Mouse (Mus musculus) liver, adult 2 months (tissue): ENCODE data around the gene Pigo. TPM values are rescaled to one million over a fixed set of nuclear protein-coding genes. Genes with fewer than 3 reads are reported as not detected.
A peak's percentile ranks its signal among the peaks of the same experiment; 100 is the strongest.
"Not testable (repeated sequence)": the region's sequence is repeated elsewhere in the genome, so short reads cannot be mapped to it uniquely, and the experiment has no call there.

Source experiments
- DNase-seq: peaks from one replicate; pipeline ENCODE4 v3.0.0-alpha.2; 2011; ENCODE audit warnings: low read depth, low spot score; ENCODE audit errors: extremely low read depth
- H3K27ac ChIP-seq: fragments of 200-500 bp; replicated peaks from 2 replicates; pipeline ENCODE4 v1.5.1; 2012; ENCODE audit warnings: low read depth, mild to moderate bottlenecking, control low read depth, inconsistent platforms, low read length; ENCODE audit not compliant: insufficient read depth
- H3K27me3 ChIP-seq: fragments of 200-500 bp; 2 replicates; pipeline ENCODE4 v1.6.1; 2012; ENCODE audit warnings: mild to moderate bottlenecking, moderate library complexity, low read length, inconsistent platforms; ENCODE audit not compliant: control insufficient read depth, insufficient read depth
- H3K36me3 ChIP-seq: fragments of 200-500 bp; 2 replicates; pipeline ENCODE4 v1.6.1; 2012; ENCODE audit warnings: low read length, inconsistent platforms; ENCODE audit not compliant: control insufficient read depth, insufficient read depth
- H3K4me1 ChIP-seq: fragments of 200-500 bp; 2 replicates; pipeline ENCODE4 v1.6.1; 2011; ENCODE audit warnings: low read length; ENCODE audit not compliant: control insufficient read depth, insufficient read depth
- H3K4me3 ChIP-seq: fragments of 200-500 bp; 2 replicates; pipeline ENCODE4 v1.5.1; 2011; ENCODE audit warnings: low read depth, mild to moderate bottlenecking, control low read depth, low read length, moderate library complexity; ENCODE audit not compliant: insufficient read depth
- H3K79me2 ChIP-seq: fragments of 200-500 bp; 2 replicates; pipeline ENCODE4 v1.6.1; 2012; ENCODE audit warnings: inconsistent platforms, mild to moderate bottlenecking, low read length, moderate library complexity; ENCODE audit not compliant: control insufficient read depth, insufficient read depth
- H3K9ac ChIP-seq: fragments of 200-500 bp; 2 replicates; pipeline ENCODE4 v1.6.1; 2012; ENCODE audit warnings: low read depth, mild to moderate bottlenecking, control low read depth, inconsistent platforms, low read length
- CTCF ChIP-seq: fragments of 200-500 bp; IDR thresholded peaks from 2 replicates; pipeline ENCODE4 v1.5.1; 2011; ENCODE audit warnings: low read depth, low read length, control low read depth
- POLR2A ChIP-seq: fragments of 200-500 bp; IDR thresholded peaks from 2 replicates; pipeline ENCODE4 v1.6.1; 2011; ENCODE audit warnings: low read length, control low read depth; ENCODE audit not compliant: insufficient read depth; ENCODE audit errors: extremely low read depth
- WGBS: fragments of 180-500 bp; shearing (Covaris S2); methylation state at CpG from one replicate; pipeline ENCODE4 v1.1.7; 2018; 5-methylcytosine and 5-hydroxymethylcytosine counted together
- polyA plus RNA-seq: library from polyadenylated mRNA; depleted of rRNA; stranded (reverse); fragments of >200 nt; gene quantifications from 2 replicates; pipeline ENCODE4 v1.2.3, GENCODE M21; 2012
- total RNA-seq: library from RNA; depleted of rRNA; stranded (reverse); fragments of >200 nt; gene quantifications from 2 replicates; pipeline ENCODE4 v1.2.3, GENCODE M21; 2014

Gene Pigo
- total and polyA plus RNA-seq, 2 experiments: 6.9 to 14.0 TPM

GRCm38 (mm10) chr4:43005765-43006164 lies 19.9 kb downstream of the Pigo start:
- H3K36me3 ChIP-seq: no peaks in the 10 kb centered on the region
- 46% methylated on average over 2 of the region's 2 CpGs for WGBS
- no peak overlapping the region for H3K4me3 ChIP-seq
- H3K27me3 ChIP-seq: no peaks in the 10 kb centered on the region
- no peaks in the 10 kb centered on the region for H3K79me2 ChIP-seq
- no peak overlapping the region for H3K27ac ChIP-seq
- H3K4me1 ChIP-seq: peaks cover 3% of the 10 kb centered on the region; the same call in 1 of the 2 replicates
- DNase-seq: peak; percentile 81
- TF ChIP-seq POLR2A: no peak
- TF ChIP-seq CTCF: no peak
- H3K9ac ChIP-seq: no peak overlapping the region

DNA sequence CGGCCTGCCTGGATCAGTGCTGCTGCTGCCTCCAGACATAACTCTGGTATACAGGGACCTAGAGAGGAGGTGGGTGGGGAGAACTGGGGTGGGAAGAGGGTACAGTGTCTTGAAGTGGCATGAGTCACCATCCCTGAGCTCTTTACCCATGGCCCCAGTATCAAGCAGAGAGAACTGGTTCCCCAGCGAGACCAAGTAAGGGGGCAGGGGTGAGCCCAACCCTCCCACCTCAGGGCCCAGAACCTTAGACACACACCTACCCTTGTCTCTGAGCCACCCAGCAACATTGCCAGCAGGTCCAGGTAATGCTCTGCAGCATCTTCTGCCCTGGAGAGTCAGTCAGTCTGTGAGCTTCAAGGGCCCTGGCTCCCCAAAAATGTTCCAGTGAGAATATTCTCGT lies 20.7 kb downstream of the Pigo start:
- Histone ChIP-seq H3K36me3 (no peaks in the 10 kb centered on the region), H3K4me3 (no peak overlapping the region), H3K9ac (no peak overlapping the region), H3K4me1 (peaks cover 3% of the 10 kb centered on the region; the same call in 1 of the 2 replicates), H3K27me3 (no peaks in the 10 kb centered on the region), H3K27ac (no peak overlapping the region), H3K79me2 (no peaks in the 10 kb centered on the region)
- no peak for TF ChIP-seq CTCF
- TF ChIP-seq POLR2A: no peak
- DNase-seq: no peak
- over 99% methylated on average over 3 of the region's 3 CpGs for WGBS

DNA sequence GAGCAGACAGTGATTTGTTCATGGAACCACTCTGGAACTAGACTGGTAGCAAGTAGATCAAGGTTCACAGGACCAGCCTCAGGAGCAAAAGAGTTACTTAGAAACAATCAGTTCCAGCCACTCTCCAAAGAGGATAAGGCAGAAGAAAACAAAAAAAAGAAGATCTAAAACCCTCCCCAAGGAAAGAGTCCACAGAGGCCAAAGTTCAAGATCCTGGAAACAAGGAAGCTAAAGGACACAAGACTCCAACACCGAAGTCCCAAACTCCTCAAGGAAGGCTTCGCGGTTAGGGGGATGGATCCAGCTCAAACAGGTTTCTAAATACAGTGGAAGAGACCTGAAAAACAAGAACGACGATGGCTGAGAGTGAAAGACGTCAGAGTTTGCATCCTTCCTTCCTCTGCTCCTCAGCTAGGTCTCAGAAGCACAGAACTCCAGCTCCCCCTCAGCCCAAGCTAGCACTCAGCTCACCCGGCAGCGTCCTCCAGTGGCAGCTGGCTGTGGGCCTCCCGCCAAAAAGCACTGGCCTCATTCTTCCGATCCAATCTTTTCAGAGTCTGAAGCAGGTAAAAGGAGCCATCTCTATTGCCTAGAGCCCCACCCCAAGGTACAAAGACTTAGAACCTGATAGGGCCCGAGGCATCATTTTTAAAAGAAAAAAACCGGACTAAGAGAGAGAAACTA lies 22.7 kb downstream of the Pigo start:
- Histone ChIP-seq H3K27me3 (no peaks in the 10 kb centered on the region), H3K27ac (no peak overlapping the region), H3K9ac (no peak overlapping the region), H3K4me1 (peaks cover 5% of the 10 kb centered on the region; the same call in 1 of the 2 replicates), H3K79me2 (peaks cover 11% of the 10 kb centered on the region; the same call in 1 of the 2 replicates), H3K36me3 (no peaks in the 10 kb centered on the region), H3K4me3 (no peak overlapping the region)
- WGBS: 81% methylated on average over 12 of the region's 12 CpGs
- TF ChIP-seq CTCF: no peak
- TF ChIP-seq POLR2A: no peak
- no peak for DNase-seq

- Histone ChIP-seq H3K36me3 (peaks cover 1% of the 10 kb centered on the region; the same call in 1 of the 2 replicates), H3K9ac (no peak overlapping the region), H3K4me1 (peaks cover 11% of the 10 kb centered on the region; the same call in 1 of the 2 replicates), H3K4me3 (no peak overlapping the region), H3K27me3 (no peaks in the 10 kb centered on the region), H3K27ac (no peak overlapping the region), H3K79me2 (peaks cover 11% of the 10 kb centered on the region; the same call in 1 of the 2 replicates)
- DNase-seq: no peak
- WGBS: 75% methylated on average over 2 of the region's 2 CpGs
- TF ChIP-seq CTCF: no peak
- TF ChIP-seq POLR2A: no peak
Observed at GRCm38 (mm10) chr4:43001272-43001671, 24.3 kb downstream of the Pigo start.

GRCm38 (mm10) chr4:43000141-43000986 lies 25.3 kb downstream of the Pigo start, which contains the start of gene Vcp:
Gene Vcp (minus strand): TSS chr4:43000507.
- H3K9ac ChIP-seq: peak within 1 kb of the TSS; percentile 91
- peak; percentile 97 for DNase-seq
- not testable (repeated sequence) for H3K27me3 ChIP-seq, H3K36me3 ChIP-seq
- peak within 1 kb of the TSS; percentile 90 for H3K27ac ChIP-seq
- peaks cover 11% of the 10 kb centered on the region; the same call in 1 of the 2 replicates for H3K4me1 ChIP-seq
- H3K4me3 ChIP-seq: peak within 1 kb of the TSS; percentile 83
- 0 out of 2 replicates have a peak, but pooled peaks have one; percentile 32 for TF ChIP-seq POLR2A
- H3K79me2 ChIP-seq: peaks cover 11% of the 10 kb centered on the region; the same call in 1 of the 2 replicates
- 2% methylated on average over 53 of the region's 56 CpGs for WGBS
